Mouse (Mus musculus): ENCODE results near the gene Otp.

Otp gene

GRCm38 (mm10) chr13:94875396-94875880 is at the start of gene Otp:
TSS of gene Otp (plus strand) at chr13:94875602.
- in situ Hi-C loops (cut with MboI; ENCODE audit: low pct_unique_long_range_greater_than_20kb in 1 of 2, low sequenced_read_pairs in 2 of 2, unreplicated experiment in 1 of 2), result no loop called here

- in situ Hi-C loops (cut with MboI; ENCODE audit: low pct_unique_long_range_greater_than_20kb in 1 of 2, low sequenced_read_pairs in 2 of 2, unreplicated experiment in 1 of 2), result no loop called here
Measured at GRCm38 (mm10) chr13:94826389-94826788, 49.0 kb upstream of the Otp start.

GRCm38 (mm10) chr13:94826986-94827385 is 48.4 kb upstream of the Otp start:
- in situ Hi-C loops (cut with MboI; ENCODE audit: low pct_unique_long_range_greater_than_20kb in 1 of 2, low sequenced_read_pairs in 2 of 2, unreplicated experiment in 1 of 2), result no loop called here

- in situ Hi-C loops (cut with MboI; ENCODE audit: low pct_unique_long_range_greater_than_20kb in 1 of 2, low sequenced_read_pairs in 2 of 2, unreplicated experiment in 1 of 2), result no loop called here
Measured at GRCm38 (mm10) chr13:94827847-94828246, 47.6 kb upstream of the Otp start.

GRCm38 (mm10) chr13:94838047-94838720 is 37.2 kb upstream of the Otp start:
- in situ Hi-C loops (cut with MboI; ENCODE audit: low pct_unique_long_range_greater_than_20kb in 1 of 2, low sequenced_read_pairs in 2 of 2, unreplicated experiment in 1 of 2), result no loop called here

- in situ Hi-C loops (cut with MboI; ENCODE audit: low pct_unique_long_range_greater_than_20kb in 1 of 2, low sequenced_read_pairs in 2 of 2, unreplicated experiment in 1 of 2), result no loop called here
Measured at GRCm38 (mm10) chr13:94838756-94839337, 36.6 kb upstream of the Otp start.

- in situ Hi-C loops (cut with MboI; ENCODE audit: low pct_unique_long_range_greater_than_20kb in 1 of 2, low sequenced_read_pairs in 2 of 2, unreplicated experiment in 1 of 2), result no loop called here
Measured at GRCm38 (mm10) chr13:94843236-94843635, 32.2 kb upstream of the Otp start.

GRCm38 (mm10) chr13:94847870-94848269 is 27.5 kb upstream of the Otp start:
- in situ Hi-C loops (cut with MboI; ENCODE audit: low pct_unique_long_range_greater_than_20kb in 1 of 2, low sequenced_read_pairs in 2 of 2, unreplicated experiment in 1 of 2), result no loop called here

- in situ Hi-C loops (cut with MboI; ENCODE audit: low pct_unique_long_range_greater_than_20kb in 1 of 2, low sequenced_read_pairs in 2 of 2, unreplicated experiment in 1 of 2), result no loop called here
Measured at GRCm38 (mm10) chr13:94849351-94849750, 26.1 kb upstream of the Otp start.

GRCm38 (mm10) chr13:94858016-94858575 is 17.3 kb upstream of the Otp start:
- in situ Hi-C loops (cut with MboI; ENCODE audit: low pct_unique_long_range_greater_than_20kb in 1 of 2, low sequenced_read_pairs in 2 of 2, unreplicated experiment in 1 of 2), result no loop called here

- in situ Hi-C loops (cut with MboI; ENCODE audit: low pct_unique_long_range_greater_than_20kb in 1 of 2, low sequenced_read_pairs in 2 of 2, unreplicated experiment in 1 of 2), result no loop called here
Measured at GRCm38 (mm10) chr13:94859256-94859655, 16.1 kb upstream of the Otp start.

GRCm38 (mm10) chr13:94862491-94863230 is 12.7 kb upstream of the Otp start:
- in situ Hi-C loops (cut with MboI; ENCODE audit: low pct_unique_long_range_greater_than_20kb in 1 of 2, low sequenced_read_pairs in 2 of 2, unreplicated experiment in 1 of 2), result no loop called here

GRCm38 (mm10) chr13:94866906-94867305 is 8.5 kb upstream of the Otp start:
- in situ Hi-C loops (cut with MboI; ENCODE audit: low pct_unique_long_range_greater_than_20kb in 1 of 2, low sequenced_read_pairs in 2 of 2, unreplicated experiment in 1 of 2), result no loop called here

GRCm38 (mm10) chr13:94867772-94868171 is 7.6 kb upstream of the Otp start:
- in situ Hi-C loops (cut with MboI; ENCODE audit: low pct_unique_long_range_greater_than_20kb in 1 of 2, low sequenced_read_pairs in 2 of 2, unreplicated experiment in 1 of 2), result no loop called here

GRCm38 (mm10) chr13:94868478-94868950 is 6.9 kb upstream of the Otp start:
- in situ Hi-C loops (cut with MboI; ENCODE audit: low pct_unique_long_range_greater_than_20kb in 1 of 2, low sequenced_read_pairs in 2 of 2, unreplicated experiment in 1 of 2), result no loop called here

GRCm38 (mm10) chr13:94869541-94869940 is 5.9 kb upstream of the Otp start:
- in situ Hi-C loops (cut with MboI; ENCODE audit: low pct_unique_long_range_greater_than_20kb in 1 of 2, low sequenced_read_pairs in 2 of 2, unreplicated experiment in 1 of 2), result no loop called here

- in situ Hi-C loops (cut with MboI; ENCODE audit: low pct_unique_long_range_greater_than_20kb in 1 of 2, low sequenced_read_pairs in 2 of 2, unreplicated experiment in 1 of 2), result no loop called here
Measured at GRCm38 (mm10) chr13:94870071-94870460, 5.3 kb upstream of the Otp start.

GRCm38 (mm10) chr13:94870461-94871186 is 4.8 kb upstream of the Otp start:
- in situ Hi-C loops (cut with MboI; ENCODE audit: low pct_unique_long_range_greater_than_20kb in 1 of 2, low sequenced_read_pairs in 2 of 2, unreplicated experiment in 1 of 2), result no loop called here

All from mouse embryonic stem cell (cell line).